Mouse (Mus musculus): Measurements from ENCODE around the gene Irf4.

Irf4 gene

DNA sequence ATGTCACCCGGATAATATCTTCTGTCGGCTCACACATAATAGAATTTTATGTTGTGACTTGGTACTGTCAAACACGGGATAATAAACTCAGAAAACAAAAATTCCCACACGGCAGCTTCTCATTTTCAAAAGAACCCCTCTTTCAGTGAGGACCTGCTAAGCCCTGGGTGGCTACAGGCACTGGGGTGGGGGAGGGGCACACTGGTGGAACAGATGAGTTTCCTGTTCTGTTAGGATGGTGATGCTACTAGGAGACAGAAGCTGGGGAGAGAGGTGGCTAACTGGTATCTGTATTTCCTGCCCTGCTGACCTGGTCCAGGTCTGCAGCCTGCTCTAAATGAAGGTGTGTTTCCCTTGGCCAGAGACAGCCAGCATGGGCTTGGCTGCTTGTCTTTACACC is 52.9 kb downstream of the Irf4 start:
- DNase-seq (ENCODE audit: low read depth, low spot score): no peak

- DNase-seq (ENCODE audit: low read depth, low spot score): no peak
These were observed 53.4 kb downstream of the Irf4 start for GRCm38 (mm10) chr13:30802336-30802955.

DNA sequence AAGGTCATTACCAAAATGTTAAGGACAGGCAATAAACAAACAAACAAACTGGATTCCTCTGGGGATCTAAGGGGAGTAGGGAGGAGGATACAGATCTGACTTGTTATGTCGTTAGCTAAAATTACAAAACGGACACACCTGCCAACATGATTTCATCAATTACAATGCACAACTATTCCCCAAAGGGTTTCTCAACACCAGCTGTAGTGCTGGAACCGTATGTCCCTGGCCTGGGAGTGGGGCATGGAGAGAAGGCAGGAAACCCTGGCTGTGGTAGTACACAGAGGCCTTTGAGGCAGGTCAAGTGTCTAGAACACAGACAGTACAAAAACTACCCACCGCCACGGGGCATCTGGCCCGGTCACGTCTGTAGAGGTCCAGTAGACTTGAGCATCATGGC is 60.2 kb downstream of the Irf4 start:
- no peak for DNase-seq (ENCODE audit: low read depth, low spot score)

- DNase-seq (ENCODE audit: low read depth, low spot score): no peak
These were observed 64.4 kb downstream of the Irf4 start for GRCm38 (mm10) chr13:30813464-30813863.

DNA sequence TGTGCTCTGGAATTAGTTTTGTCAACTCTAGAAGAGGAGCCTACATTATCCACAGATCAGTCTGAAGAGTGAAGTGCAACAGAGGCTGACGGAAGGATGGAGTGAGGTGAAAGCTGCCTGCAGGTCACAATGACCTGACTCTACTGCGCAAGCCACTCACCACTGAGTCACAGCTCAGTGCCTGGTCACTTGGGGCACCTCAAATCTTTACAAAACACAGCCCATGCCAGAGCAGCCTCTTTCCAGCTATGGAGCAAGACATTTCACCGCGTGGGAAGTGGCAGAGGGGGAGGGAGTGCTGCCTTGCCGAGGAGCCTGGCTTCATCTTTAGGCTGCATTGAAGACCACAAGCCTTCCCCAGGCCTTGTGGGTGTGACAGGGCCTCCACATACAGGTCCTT is 65.2 kb downstream of the Irf4 start:
- DNase-seq (ENCODE audit: low read depth, low spot score): no peak

Data from A20 (cell line).